Mouse (Mus musculus) lung, adult 2 months (tissue): Measurements from ENCODE around the gene Pola1.

Source experiments
- CTCF ChIP-seq: fragments of 200-500 bp; IDR thresholded peaks from 2 replicates; pipeline ENCODE4 v1.5.1; 2011; ENCODE audit warnings: mild to moderate bottlenecking, low read length, control low read depth; ENCODE audit not compliant: insufficient read depth
- POLR2A ChIP-seq: fragments of 200-500 bp; IDR thresholded peaks from 2 replicates; pipeline ENCODE4 v1.6.1; 2011; ENCODE audit warnings: low read depth, mild to moderate bottlenecking, control low read depth, low read length, borderline replicate concordance; ENCODE audit errors: extremely low read depth

GRCm38 (mm10) chrX:93299046-93299626, 332.8 kb downstream of the Pola1 start:
- no peak for TF ChIP-seq POLR2A
- TF ChIP-seq CTCF: no peak
